Mouse (Mus musculus): Measurements from ENCODE around the gene Mvk. TPM values are rescaled to one million over a fixed set of nuclear protein-coding genes. Genes with fewer than 3 reads are reported as not detected.

Mvk gene
- 9.2 TPM for polyA plus RNA-seq (2017; shearing (Covaris generic))

GRCm38 (mm10) chr5:114443566-114444367, at the start of gene Mvk, which contains the start of gene Mmab:
TSS of gene Mvk (plus strand) at chr5:114444269.
TSS of gene Mmab (minus strand) at chr5:114444060.

Other genes starting within 250 kb of the Mvk start
- not detected for gene Foxn4, start 170.5 kb upstream of the Mvk start, polyA plus RNA-seq (2017; shearing (Covaris generic))
- 1.4 TPM for gene Myo1h, start 155.1 kb upstream of the Mvk start, polyA plus RNA-seq (2017; shearing (Covaris generic))
- 190 TPM for gene Kctd10, start 63.8 kb upstream of the Mvk start, polyA plus RNA-seq (2017; shearing (Covaris generic))
- 44.7 TPM for gene Ube3b, start 63.7 kb upstream of the Mvk start, polyA plus RNA-seq (2017; shearing (Covaris generic))
- gene Mmab, start 209 bp upstream of the Mvk start, polyA plus RNA-seq (2017; shearing (Covaris generic)): 5.1 TPM
- gene Fam222a, start 123.7 kb downstream of the Mvk start, polyA plus RNA-seq (2017; shearing (Covaris generic)): 0.98 TPM
- 0.33 TPM for gene Trpv4, start 214.2 kb downstream of the Mvk start, polyA plus RNA-seq (2017; shearing (Covaris generic))
- gene Gltp, start 246.7 kb downstream of the Mvk start, polyA plus RNA-seq (2017; shearing (Covaris generic)): 103 TPM